Mouse (Mus musculus) monocyte, adult 5-6 weeks (primary cell): ENCODE data around the gene Tll2. TPM values are rescaled to one million over a fixed set of nuclear protein-coding genes. Genes with fewer than 3 reads are reported as not detected.

Experiments
- ATAC-seq: fragments of 153-309, 156-312 bp; replicated peaks from 2 replicates; pipeline ENCODE4 v1.8.0; 2017; ENCODE audit warnings: mild to moderate bottlenecking; ENCODE audit not compliant: low TSS enrichment, insufficient number of reproducible peaks, severe bottlenecking, poor library complexity, low FRiP score
- total RNA-seq: library from RNA; stranded (forward); fragments of 200-1000, 200-491, 200-594 nt; gene quantifications from 3 replicates; pipeline ENCODE4 v1.2.3, GENCODE M21; 2017

The Tll2 gene
- total RNA-seq, 1 experiment from 2014 or later, result not detected

- no peak for ATAC-seq
These were observed 41.3 kb downstream of the Tll2 start for GRCm38 (mm10) chr19:41165144-41165913.

- ATAC-seq, result no peak
These were observed 42.1 kb downstream of the Tll2 start for GRCm38 (mm10) chr19:41164447-41165095.

GRCm38 (mm10) chr19:41160388-41160787 lies 46.2 kb downstream of the Tll2 start:
- ATAC-seq, result no peak

- no peak for ATAC-seq
These were observed 52.0 kb downstream of the Tll2 start for GRCm38 (mm10) chr19:41154681-41155080.

GRCm38 (mm10) chr19:41152462-41152861 lies 54.2 kb downstream of the Tll2 start:
- no peak for ATAC-seq

- no peak for ATAC-seq
These were observed 54.6 kb downstream of the Tll2 start for GRCm38 (mm10) chr19:41152016-41152370.

GRCm38 (mm10) chr19:41151321-41152015 lies 55.2 kb downstream of the Tll2 start:
- ATAC-seq, result no peak

- no peak for ATAC-seq
These were observed 65.7 kb downstream of the Tll2 start for GRCm38 (mm10) chr19:41140961-41141360.

- ATAC-seq, result no peak
These were observed 67.0 kb downstream of the Tll2 start for GRCm38 (mm10) chr19:41139629-41140028.

- no peak for ATAC-seq
These were observed 83.6 kb downstream of the Tll2 start for GRCm38 (mm10) chr19:41123009-41123408.

GRCm38 (mm10) chr19:41119924-41120323 lies 86.7 kb downstream of the Tll2 start:
- no peak for ATAC-seq

GRCm38 (mm10) chr19:41118346-41118745 lies 88.3 kb downstream of the Tll2 start:
- no peak for ATAC-seq

- ATAC-seq, result no peak
These were observed 89.3 kb downstream of the Tll2 start for GRCm38 (mm10) chr19:41117334-41117733.

- no peak for ATAC-seq
These were observed 92.0 kb downstream of the Tll2 start for GRCm38 (mm10) chr19:41114611-41115010.

- ATAC-seq, result no peak
These were observed 92.6 kb downstream of the Tll2 start for GRCm38 (mm10) chr19:41113911-41114531.

GRCm38 (mm10) chr19:41112609-41113008 lies 94.0 kb downstream of the Tll2 start:
- ATAC-seq, result no peak

GRCm38 (mm10) chr19:41109991-41110390 lies 96.6 kb downstream of the Tll2 start:
- no peak for ATAC-seq

GRCm38 (mm10) chr19:41109496-41109895 lies 97.1 kb downstream of the Tll2 start:
- no peak for ATAC-seq

- ATAC-seq, result no peak
These were observed 98.0 kb downstream of the Tll2 start for GRCm38 (mm10) chr19:41108666-41109065.
